Mouse (Mus musculus) heart, postnatal 0 days (tissue): ENCODE data around the gene Gm5800.

Source experiments
- CTCF ChIP-seq: IDR thresholded peaks from 2 replicates; pipeline ENCODE4 v1.5.1; 2016; ENCODE audit warnings: antibody characterized with exemption, control low read depth, low read depth
- EP300 ChIP-seq: IDR thresholded peaks from 2 replicates; pipeline ENCODE4 v1.6.1; 2016; ENCODE audit warnings: antibody characterized with exemption, low read depth

- no peak for TF ChIP-seq CTCF
- TF ChIP-seq EP300: no peak
Measured at GRCm38 (mm10) chr14:51677269-51677668, 39.7 kb downstream of the Gm5800 start.
